Mouse (Mus musculus): ENCODE measurements around the gene Ubap2l. TPM values are rescaled to one million over a fixed set of nuclear protein-coding genes. Genes with fewer than 3 reads are reported as not detected.
A peak's percentile ranks its signal among the peaks of the same experiment; 100 is the strongest.

The Ubap2l gene
- polyA plus RNA-seq, 1 experiment from 2014 or later: 220 TPM

GRCm38 (mm10) chr3:89962059-89962750, 90.2 kb downstream of the Ubap2l start:
- WGBS: 14% methylated on average over 14 of the region's 14 CpGs
- H3K4me3 ChIP-seq: peak overlapping the region; percentile 95
- no peaks in the 10 kb centered on the region for H3K27me3 ChIP-seq (ENCODE audit: poor library complexity, severe bottlenecking)
- peaks cover 41% of the 10 kb centered on the region for H3K36me3 ChIP-seq (replicated peaks)
- peak; percentile 29 for DNase-seq (ENCODE audit: extremely low spot score, low spot score)
- H3K4me1 ChIP-seq: peaks cover 61% of the 10 kb centered on the region
- no peaks in the 10 kb centered on the region for H3K9me3 ChIP-seq
- peak overlapping the region; percentile 96 for H3K27ac ChIP-seq

- H3K4me1 ChIP-seq: peaks cover 61% of the 10 kb centered on the region
- H3K9me3 ChIP-seq: no peaks in the 10 kb centered on the region
- H3K27me3 ChIP-seq (ENCODE audit: poor library complexity, severe bottlenecking): no peaks in the 10 kb centered on the region
- WGBS: 65% methylated on average over 4 of the region's 4 CpGs
- H3K27ac ChIP-seq: peak overlapping the region; percentile 84; the same call in 1 of the 2 replicates
- DNase-seq (ENCODE audit: extremely low spot score, low spot score): no peak
- peak overlapping the region; percentile 95 for H3K4me3 ChIP-seq
- peaks cover 48% of the 10 kb centered on the region for H3K36me3 ChIP-seq (replicated peaks)
These were observed 91.0 kb downstream of the Ubap2l start for GRCm38 (mm10) chr3:89961436-89961835.

GRCm38 (mm10) chr3:89960469-89960868, 92.0 kb downstream of the Ubap2l start:
- under 1% methylated on average over 30 of the region's 30 CpGs for WGBS
- Histone ChIP-seq H3K4me1 (peaks cover 61% of the 10 kb centered on the region), H3K27ac (peak overlapping the region; percentile 84), H3K27me3 (ENCODE audit: poor library complexity, severe bottlenecking) (no peaks in the 10 kb centered on the region), H3K4me3 (peak overlapping the region; percentile 95), H3K36me3 (replicated peaks) (peaks cover 52% of the 10 kb centered on the region), H3K9me3 (no peaks in the 10 kb centered on the region)
- DNase-seq (ENCODE audit: extremely low spot score, low spot score): peak; percentile 87

- H3K27me3 ChIP-seq (ENCODE audit: poor library complexity, severe bottlenecking): no peaks in the 10 kb centered on the region
- no peaks in the 10 kb centered on the region for H3K9me3 ChIP-seq
- DNase-seq (ENCODE audit: extremely low spot score, low spot score): no peak
- peaks cover 55% of the 10 kb centered on the region for H3K4me1 ChIP-seq
- H3K27ac ChIP-seq: no peak overlapping the region
- peaks cover 52% of the 10 kb centered on the region for H3K36me3 ChIP-seq (replicated peaks)
- H3K4me3 ChIP-seq: no peak overlapping the region
- WGBS: 74% methylated on average over 4 of the region's 4 CpGs
These were observed 93.0 kb downstream of the Ubap2l start for GRCm38 (mm10) chr3:89959435-89959834.

- WGBS: 97% methylated on average over 9 of the region's 9 CpGs
- Histone ChIP-seq H3K4me1 (peaks cover 42% of the 10 kb centered on the region), H3K4me3 (no peak overlapping the region), H3K36me3 (replicated peaks) (peaks cover 67% of the 10 kb centered on the region), H3K27ac (no peak overlapping the region), H3K27me3 (ENCODE audit: poor library complexity, severe bottlenecking) (no peaks in the 10 kb centered on the region), H3K9me3 (no peaks in the 10 kb centered on the region)
- no peak for DNase-seq (ENCODE audit: extremely low spot score, low spot score)
These were observed 94.5 kb downstream of the Ubap2l start for GRCm38 (mm10) chr3:89957880-89958279.

GRCm38 (mm10) chr3:89956177-89956971, 96.1 kb downstream of the Ubap2l start:
- Histone ChIP-seq H3K27me3 (ENCODE audit: poor library complexity, severe bottlenecking) (no peaks in the 10 kb centered on the region), H3K4me1 (peaks cover 29% of the 10 kb centered on the region), H3K4me3 (no peak overlapping the region), H3K9me3 (no peaks in the 10 kb centered on the region), H3K27ac (no peak overlapping the region), H3K36me3 (replicated peaks) (peaks cover 82% of the 10 kb centered on the region)
- DNase-seq (ENCODE audit: extremely low spot score, low spot score): no peak
- WGBS: 95% methylated on average over 7 of the region's 7 CpGs

- WGBS: 14% methylated on average over 4 of the region's 4 CpGs
- no peak overlapping the region for H3K27ac ChIP-seq
- DNase-seq (ENCODE audit: extremely low spot score, low spot score): peak; percentile 79
- H3K9me3 ChIP-seq: no peaks in the 10 kb centered on the region
- no peak overlapping the region for H3K4me3 ChIP-seq
- H3K4me1 ChIP-seq: no peaks in the 10 kb centered on the region; the same call in 1 of the 2 replicates
- H3K36me3 ChIP-seq (replicated peaks): peaks cover 99% of the 10 kb centered on the region
- no peaks in the 10 kb centered on the region for H3K27me3 ChIP-seq (ENCODE audit: poor library complexity, severe bottlenecking)
These were observed 99.0 kb downstream of the Ubap2l start for GRCm38 (mm10) chr3:89953420-89953819.

MicroRNA genes within 50 kb of the gene (microRNA counts, 519-probe panel; counts per million panel counts)
- 341 counts per million, percentile 65 among the panel's probes with 10 or more counts for microRNA mmu-miR-190b

Small RNAs within 50 kb of the gene (microRNA-seq; reads per million reads assigned to microRNA genes)
- gene Mir190b: 33.8 reads per million, percentile 37 among the genes with 10 or more reads in this experiment
- 2.4 reads per million for gene Mir7669

Other genes with a start within 250 kb of the Ubap2l start
- 2.3 TPM in 2 replicates for gene She, start 221.3 kb downstream of the Ubap2l start, polyA plus RNA-seq (2016; fragmentation: Nextera tagmentation; extraction: Ambion mirVana)
- gene Il6ra, start 139.4 kb downstream of the Ubap2l start, polyA plus RNA-seq (2016; fragmentation: Nextera tagmentation; extraction: Ambion mirVana): 0.35 and 0.50 TPM in 2 replicates
- 11.2 and 14.4 TPM in 2 replicates for gene Atp8b2, start 89.1 kb downstream of the Ubap2l start, polyA plus RNA-seq (2016; fragmentation: Nextera tagmentation; extraction: Ambion mirVana)
- 175 and 194 TPM in 2 replicates for gene Hax1, start 53.8 kb downstream of the Ubap2l start, polyA plus RNA-seq (2016; fragmentation: Nextera tagmentation; extraction: Ambion mirVana)
- 210 and 216 TPM in 2 replicates for gene 4933434E20Rik, start 992 bp downstream of the Ubap2l start, polyA plus RNA-seq (2016; fragmentation: Nextera tagmentation; extraction: Ambion mirVana)
- 579 and 590 TPM in 2 replicates for gene Tpm3, start 20.0 kb upstream of the Ubap2l start, polyA plus RNA-seq (2016; fragmentation: Nextera tagmentation; extraction: Ambion mirVana)
- 0.61 and 0.64 TPM in 2 replicates for gene Nup210l, start 51.5 kb upstream of the Ubap2l start, polyA plus RNA-seq (2016; fragmentation: Nextera tagmentation; extraction: Ambion mirVana)
- gene Rps27, start 161.0 kb upstream of the Ubap2l start, polyA plus RNA-seq (2016; fragmentation: Nextera tagmentation; extraction: Ambion mirVana): 1,069 and 1,078 TPM in 2 replicates
- gene Rab13, start 161.1 kb upstream of the Ubap2l start, polyA plus RNA-seq (2016; fragmentation: Nextera tagmentation; extraction: Ambion mirVana): 24.4 and 25.6 TPM in 2 replicates
- 89.4 and 96.6 TPM in 2 replicates for gene Jtb, start 179.0 kb upstream of the Ubap2l start, polyA plus RNA-seq (2016; fragmentation: Nextera tagmentation; extraction: Ambion mirVana)
- gene Creb3l4, start 190.9 kb upstream of the Ubap2l start, polyA plus RNA-seq (2016; fragmentation: Nextera tagmentation; extraction: Ambion mirVana): 4.5 and 5.8 TPM in 2 replicates
- 69.6 and 75.4 TPM in 2 replicates for gene Slc39a1, start 195.5 kb upstream of the Ubap2l start, polyA plus RNA-seq (2016; fragmentation: Nextera tagmentation; extraction: Ambion mirVana)
- 21.3 and 26.4 TPM in 2 replicates for gene Crtc2, start 201.5 kb upstream of the Ubap2l start, polyA plus RNA-seq (2016; fragmentation: Nextera tagmentation; extraction: Ambion mirVana)
- 7.0 and 7.2 TPM in 2 replicates for gene Dennd4b, start 212.6 kb upstream of the Ubap2l start, polyA plus RNA-seq (2016; fragmentation: Nextera tagmentation; extraction: Ambion mirVana)
- gene Gatad2b, start 240.6 kb upstream of the Ubap2l start, polyA plus RNA-seq (2016; fragmentation: Nextera tagmentation; extraction: Ambion mirVana): 12.4 and 14.4 TPM in 2 replicates